Mouse (Mus musculus): Measurements from ENCODE around the gene Gstm7.
"Not testable (repeated sequence)": the region's sequence is repeated elsewhere in the genome, so short reads cannot be mapped to it uniquely, and the experiment has no call there.

Gstm7 gene

DNA sequence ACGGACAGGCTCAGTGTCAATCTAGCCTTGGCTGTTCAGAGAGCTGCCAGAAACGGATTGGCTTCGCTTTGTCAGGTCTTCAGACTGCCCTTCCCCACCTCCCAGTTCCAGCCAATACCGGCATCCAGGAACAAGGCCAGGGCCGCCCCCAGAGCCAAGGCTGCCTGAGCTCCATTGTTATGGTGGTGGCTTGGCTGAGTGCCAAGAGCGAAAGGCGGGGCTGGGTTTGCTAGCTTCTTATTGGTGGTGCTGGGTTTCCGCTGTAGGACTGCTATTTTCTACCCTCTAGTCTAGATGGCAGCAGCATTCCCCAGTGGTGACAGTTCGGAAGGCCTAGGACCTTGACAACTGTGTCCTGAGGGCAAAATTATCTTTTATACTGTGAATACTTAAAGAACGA is at the start of gene Gstm7:
Gstm7 (minus strand) TSS at position 148 of the 400 bp plus-strand sequence.
- DNase-seq (ENCODE audit: low spot score), result peak; percentile 98

DNA sequence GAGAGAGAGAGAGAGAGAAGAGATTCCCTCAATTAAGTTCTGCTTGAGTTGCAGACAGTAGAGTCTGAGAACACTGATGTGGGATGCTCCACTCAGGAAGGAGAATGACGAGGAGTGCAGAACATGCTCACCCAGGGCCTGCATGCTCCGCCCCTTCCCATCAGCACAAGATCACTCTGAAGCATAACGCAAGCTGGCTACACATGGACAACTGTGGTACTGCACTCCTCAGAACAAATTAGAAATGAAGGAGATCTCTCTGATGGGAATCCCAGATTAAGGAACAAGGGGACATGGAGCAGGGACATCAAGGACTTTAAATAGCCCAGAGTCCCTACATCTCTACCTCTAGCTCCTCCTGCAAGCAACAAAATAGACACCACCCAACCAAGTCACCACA is 49.6 kb upstream of the Gstm7 start:
- DNase-seq (ENCODE audit: low spot score), result no peak

DNA sequence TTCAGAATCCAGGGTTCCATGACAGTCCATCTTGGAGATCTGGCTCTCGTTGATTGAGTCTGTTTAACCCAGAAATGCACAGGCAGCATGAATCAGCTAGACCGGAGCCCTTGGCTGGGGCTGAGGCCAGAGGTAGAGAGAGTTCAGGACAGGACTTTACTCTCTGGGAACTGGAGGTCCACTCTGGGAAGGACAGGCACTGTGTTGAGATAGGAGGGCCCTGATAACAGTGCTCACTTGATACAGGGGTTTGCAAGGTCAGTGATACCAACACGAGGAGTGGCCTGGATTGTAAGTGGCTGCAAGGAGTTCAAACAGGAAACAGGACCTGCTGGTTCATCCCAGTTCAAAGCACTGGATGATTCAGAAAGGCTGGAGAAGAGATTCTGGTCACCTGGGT is 46.1 kb upstream of the Gstm7 start:
- DNase-seq (ENCODE audit: low spot score), result no peak

DNA sequence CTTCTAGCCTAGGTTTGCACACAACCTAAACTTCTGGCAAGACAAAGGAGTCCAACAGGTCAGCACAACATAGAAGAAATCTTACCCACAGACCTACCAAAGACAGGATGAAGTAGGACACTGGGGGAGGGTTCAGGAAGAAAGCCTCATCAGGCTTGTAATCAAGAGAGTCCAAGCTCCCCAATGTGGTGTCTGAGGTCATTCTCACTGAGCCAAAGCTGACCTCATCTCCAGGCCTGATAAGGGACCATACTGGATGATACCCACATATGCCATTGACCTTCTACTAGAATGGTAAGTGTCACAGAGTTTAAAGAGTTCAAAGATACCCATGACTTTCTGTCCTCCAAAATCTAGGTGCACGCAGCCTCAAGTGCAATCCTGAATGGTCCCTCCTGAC is 42.6 kb upstream of the Gstm7 start:
- no peak for DNase-seq (ENCODE audit: low spot score)

DNA sequence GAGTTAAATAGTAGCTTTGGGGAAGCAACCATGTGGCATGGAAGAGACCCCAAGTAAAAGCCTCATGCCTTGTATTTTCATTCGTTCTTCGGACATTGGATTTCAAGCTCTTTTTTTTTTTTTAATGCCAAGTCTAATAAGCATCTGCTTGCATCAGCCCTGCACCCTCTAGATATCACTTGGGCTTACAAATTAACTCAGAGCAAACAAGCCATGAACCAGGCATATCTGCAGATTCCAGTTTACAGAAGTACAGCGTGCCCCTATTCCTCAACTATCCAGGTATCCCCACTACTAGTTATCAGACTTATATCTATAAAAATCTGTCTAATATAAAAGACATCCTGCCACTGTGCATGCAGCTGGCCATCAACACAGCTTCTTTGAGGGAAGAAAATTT is 40.5 kb upstream of the Gstm7 start:
- DNase-seq (ENCODE audit: low spot score), result no peak

DNA sequence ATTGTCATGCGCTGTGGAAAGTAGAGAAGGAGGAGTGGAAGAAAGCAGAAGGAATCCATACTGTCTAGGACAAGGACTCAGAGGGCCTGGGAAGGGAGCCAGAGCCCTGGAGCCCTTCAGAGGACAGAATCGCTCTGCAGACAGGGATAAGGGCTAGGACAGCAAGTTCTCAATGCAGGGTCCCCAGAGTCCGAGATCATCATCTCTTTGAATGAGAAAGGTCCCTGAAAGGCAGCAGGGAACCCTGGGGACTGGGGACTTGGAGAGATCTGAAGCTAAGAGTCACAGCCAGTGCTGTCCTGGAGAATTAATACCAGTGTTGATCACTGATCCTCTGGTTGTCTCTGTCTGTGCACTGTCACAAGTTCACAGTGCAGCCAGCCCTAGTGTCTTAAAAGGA is 39.5 kb upstream of the Gstm7 start:
- not testable (repeated sequence) for DNase-seq (ENCODE audit: low spot score)

DNA sequence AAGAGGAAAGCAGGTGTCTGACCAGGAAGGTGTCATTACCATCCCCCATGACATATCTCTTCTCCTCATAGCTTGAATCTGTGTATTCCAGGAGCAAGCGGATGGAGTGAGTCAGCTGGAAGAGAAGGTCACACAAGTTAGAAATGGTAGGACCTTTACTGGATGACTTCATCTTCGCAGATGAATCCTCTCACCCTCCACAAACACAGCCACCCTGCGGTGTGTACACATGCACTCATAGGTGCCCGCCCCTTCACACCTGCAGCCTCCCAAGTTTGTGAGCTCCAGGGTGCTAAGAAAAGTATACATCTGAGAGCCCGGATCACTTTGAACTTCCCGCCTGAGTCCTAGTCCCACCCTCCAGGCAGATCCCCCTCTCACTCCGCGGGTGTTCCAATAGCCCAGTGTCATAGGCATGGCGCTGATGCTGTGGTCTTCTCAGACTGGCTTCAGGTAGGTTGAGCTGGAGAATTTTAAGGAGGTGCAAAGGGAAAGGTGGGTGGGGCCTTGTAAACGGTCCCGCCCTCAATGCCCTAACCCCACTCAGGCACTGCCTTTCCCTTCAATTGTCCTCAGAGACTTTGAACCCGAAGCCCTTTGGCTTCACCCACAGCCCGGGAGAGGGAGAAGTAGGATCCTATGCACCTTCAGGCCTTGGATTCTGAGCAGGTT is 37.2 kb upstream of the Gstm7 start, which contains the start of gene Gstm3:
Gstm3 (minus strand) TSS at position 560 of the 672 bp plus-strand sequence.
- no peak for DNase-seq (ENCODE audit: low spot score)

DNA sequence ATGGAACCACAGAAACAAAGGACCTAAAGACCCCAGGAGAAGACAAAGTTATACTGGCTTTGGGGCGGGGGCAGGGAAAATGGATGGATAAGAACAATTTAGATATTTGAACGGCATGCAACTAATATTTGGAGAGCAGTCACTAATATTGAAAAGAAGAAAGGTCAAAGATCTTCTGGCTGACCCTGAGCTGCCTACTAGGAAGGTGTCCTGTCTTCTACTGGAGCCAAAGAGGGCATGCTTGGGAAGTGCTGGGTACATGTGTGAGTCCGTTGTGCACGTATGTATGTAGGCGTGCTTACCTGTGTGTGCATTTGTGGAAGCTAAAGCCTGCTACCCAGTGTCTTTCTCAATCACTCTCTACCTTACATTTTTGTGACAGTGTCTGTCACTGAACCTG is 35.0 kb upstream of the Gstm7 start:
- no peak for DNase-seq (ENCODE audit: low spot score)

DNA sequence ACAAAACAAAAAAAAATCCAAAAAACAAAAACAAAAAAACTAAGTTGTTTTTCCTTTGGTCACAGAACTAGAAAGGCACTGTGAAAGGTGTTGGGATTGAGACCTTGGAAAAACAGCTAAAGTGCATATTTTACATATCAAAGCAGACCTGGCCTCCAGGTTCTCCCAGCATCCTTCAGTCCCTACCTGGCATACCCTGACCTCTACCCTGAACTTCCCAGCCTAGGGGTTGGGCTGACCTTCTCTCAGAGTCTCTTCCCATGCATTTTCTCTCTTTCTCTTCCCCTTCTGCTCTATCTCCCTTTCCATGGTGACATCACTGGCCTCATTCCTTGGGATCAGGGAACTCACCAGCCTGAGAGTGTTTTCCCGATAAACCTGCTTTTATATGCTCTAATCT is 34.0 kb upstream of the Gstm7 start:
- no peak for DNase-seq (ENCODE audit: low spot score)

DNA sequence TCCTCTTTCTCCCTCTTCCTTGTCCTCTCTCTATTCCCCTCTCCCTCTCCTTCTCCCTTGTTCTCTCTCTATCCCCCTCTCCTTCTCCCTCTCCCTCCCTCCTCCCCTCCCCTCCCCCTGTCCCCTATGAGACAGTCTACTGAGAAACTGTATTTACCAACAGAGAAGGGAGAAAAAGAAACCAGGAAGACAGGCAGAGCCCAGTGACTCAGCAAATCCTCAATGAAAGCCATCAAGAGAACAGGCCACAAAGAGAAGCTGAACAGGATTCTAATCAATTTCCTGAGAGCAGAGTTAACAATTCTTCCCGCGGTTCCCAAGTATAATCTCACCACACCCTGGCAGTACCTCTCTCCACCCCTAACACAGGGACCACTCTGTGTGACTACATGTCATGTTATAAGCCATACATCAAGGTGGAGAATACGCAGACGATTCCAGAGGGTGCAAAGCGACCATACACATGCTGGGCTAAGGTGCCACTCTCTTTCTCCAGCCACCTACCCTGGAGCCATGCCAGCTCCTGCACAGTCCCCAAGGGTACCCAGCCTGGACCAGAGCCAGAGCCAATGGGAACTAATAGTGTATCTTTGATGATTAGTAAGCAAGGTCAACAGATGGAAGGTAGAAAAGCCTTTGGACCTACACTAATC is 33.2 kb upstream of the Gstm7 start:
- DNase-seq (ENCODE audit: low spot score), result no peak

DNA sequence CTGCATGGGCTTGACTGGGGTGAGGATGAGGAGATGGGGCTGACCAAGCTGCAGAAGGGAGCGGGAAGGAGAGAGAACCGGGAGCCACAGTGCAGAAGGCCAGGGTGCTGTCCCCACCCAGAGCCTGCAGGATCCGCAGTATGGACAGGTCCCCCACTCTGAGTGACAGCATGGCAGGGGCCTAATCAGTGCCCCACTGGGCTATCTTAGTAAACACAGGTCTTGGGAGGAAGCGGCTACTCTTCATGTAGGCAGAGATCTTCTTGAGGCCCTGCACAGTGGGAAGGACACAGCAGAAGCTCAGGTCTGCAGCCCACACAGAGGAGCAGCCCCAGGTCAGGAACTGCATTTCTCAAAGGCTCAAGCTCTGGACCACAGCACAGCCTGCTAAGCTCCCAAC is 32.4 kb upstream of the Gstm7 start:
- no peak for DNase-seq (ENCODE audit: low spot score)

DNA sequence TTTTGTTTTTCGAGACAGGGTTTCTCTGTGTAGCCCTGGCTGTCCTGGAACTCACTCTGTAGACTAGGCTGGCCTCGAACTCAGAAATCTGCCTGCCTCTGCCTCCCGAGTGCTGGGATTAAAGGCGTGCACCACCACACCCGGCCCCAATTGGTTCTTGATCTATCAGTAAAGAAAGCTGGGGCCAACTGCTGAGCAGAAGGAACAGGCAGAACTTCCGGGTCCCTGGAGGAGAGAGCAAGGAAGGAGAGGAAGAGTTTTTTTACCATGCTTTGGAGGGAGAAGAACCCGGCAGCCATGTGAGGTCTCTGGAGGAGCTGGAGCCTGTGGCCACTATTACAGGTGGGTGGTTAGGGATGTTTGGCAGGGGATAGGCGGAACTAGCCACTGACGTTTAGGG is 23.6 kb upstream of the Gstm7 start:
- DNase-seq (ENCODE audit: low spot score), result not testable (repeated sequence)

DNA sequence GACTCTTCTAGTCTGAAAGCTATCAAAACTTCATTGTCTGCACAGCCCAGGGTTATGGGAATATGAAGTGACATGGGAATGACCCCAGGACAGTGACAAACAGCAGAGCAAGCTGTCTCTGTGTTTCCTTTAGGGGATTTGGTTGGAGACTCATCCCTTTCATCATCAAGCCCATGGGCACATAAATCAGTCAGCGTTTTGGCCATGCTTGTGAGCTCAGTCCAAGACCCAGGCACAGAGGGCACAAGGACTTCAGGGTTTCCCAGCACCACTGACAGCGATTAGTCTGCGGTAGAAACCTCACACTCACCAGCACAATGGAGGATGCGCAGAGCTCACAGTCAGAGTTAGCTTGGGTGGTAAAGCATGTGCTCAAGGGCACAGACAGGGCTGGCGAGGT is 22.3 kb upstream of the Gstm7 start:
- no peak for DNase-seq (ENCODE audit: low spot score)

DNA sequence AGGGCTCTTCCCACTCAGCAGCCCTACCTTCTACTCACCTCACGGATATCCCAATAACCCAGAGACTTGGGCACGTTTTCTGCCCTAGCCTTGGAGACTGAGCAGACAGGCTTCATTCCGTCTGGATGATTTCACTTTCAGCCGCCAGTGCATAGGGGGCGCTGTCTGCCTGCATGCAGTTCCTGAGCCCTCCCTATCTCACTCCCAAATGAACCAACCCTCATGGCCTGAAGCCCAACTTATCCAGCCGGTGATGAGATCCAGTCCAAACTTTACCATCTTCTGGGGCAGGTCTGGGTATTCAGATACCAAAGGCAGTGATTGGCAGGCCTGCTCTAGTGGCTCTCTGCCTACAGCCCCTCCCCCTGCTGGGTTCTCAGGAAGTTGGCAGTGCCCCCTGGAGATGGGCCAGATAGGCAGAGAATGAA is 21.7 kb upstream of the Gstm7 start:
- DNase-seq (ENCODE audit: low spot score), result peak; percentile 48

DNA sequence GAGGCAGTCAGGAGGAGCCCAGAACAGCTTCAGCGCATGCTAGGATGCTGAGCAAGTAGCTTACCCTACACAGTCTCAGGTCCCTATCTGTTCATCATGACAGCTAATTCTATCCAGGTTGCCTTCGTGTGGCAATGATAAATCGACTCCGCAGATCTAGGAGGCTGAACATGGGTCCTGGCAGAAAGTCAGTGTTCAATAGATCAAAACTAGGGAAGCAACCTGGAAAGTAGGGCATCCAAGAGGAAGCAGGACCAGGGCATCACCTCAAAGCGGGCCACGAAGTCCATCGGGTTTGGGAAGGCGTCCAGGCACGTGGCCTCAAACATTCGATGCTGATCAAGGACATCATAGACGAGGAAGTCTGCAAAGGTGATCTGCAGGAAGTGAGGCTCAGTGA is 18.9 kb upstream of the Gstm7 start:
- no peak for DNase-seq (ENCODE audit: low spot score)

DNA sequence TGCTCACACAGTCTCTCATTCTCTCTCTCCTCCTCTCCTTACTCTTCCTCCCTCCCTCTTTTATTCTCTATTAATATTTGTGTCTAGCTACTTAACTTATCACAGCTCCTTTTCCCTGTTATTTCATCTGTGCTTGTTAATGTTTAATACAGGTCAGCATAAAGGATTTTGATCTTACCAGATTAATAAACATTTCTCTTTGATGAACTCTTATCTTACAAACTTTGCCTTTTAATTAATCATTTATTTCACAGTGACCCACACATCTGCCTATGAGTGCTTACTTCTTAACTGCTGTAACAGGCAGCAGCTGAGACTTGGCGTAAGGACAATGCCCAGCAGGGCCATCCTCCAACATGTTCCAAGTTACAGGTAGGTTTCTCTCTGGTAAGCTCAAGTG is 17.8 kb upstream of the Gstm7 start:
- not testable (repeated sequence) for DNase-seq (ENCODE audit: low spot score)

DNA sequence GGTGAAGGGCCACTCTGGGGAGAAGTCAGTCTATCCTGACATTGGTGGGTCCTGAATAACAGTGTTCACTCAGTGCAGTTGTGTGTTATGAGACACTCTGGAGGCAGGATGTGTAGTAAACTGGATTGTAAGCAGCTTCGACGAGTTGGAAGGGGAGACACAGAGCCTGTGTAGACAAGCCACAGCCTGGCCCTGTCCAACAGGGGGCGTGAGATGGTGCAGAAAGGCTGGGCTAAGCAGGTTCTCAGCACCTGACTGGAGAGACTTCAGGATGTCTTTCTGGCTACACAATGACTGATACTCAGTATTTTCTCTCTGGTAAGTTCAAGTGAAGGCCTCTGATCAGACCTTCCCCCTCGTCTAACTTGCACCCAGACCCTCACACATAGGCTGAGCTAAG is 14.1 kb upstream of the Gstm7 start:
- DNase-seq (ENCODE audit: low spot score), result no peak

DNA sequence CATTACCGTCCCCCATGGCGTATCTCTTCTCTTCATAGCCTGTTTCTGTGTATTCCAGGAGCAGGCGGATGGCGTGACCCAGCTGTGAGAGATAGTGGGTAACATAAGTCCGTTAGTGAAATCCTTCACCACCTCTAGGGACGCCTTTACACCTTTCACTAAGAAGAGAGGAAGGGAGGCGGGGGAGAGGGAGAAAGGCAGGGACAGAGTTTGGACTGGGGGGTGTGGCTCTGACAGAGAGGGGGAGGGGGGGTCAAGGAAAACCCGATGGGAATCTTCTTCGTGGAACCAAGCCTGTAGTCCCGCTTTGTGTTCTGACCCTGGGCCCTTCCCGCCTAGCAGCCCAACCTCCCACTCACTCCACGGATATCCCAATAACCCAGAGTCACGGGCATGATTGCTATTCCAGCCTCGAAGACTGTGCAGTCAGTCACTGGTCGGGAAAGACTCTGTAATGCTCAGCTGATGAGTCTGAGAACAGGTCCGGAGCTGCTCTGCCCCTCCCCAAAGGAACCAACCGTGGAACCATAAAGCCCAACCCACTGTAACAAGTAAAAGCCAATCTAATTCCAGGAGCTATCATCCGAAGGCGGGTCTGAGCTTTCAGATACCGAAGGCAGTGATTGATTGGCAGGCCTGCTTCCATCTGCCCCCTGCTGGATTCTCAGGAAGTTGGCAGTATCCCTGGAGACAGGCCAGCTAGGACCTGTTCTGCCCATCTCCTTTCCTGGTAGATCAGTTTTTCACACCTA is 11.8 kb upstream of the Gstm7 start, which contains the start of gene Gstm6:
Gstm6 (minus strand) TSS at position 511 of the 752 bp plus-strand sequence.
- peak; percentile 78 for DNase-seq (ENCODE audit: low spot score)

DNA sequence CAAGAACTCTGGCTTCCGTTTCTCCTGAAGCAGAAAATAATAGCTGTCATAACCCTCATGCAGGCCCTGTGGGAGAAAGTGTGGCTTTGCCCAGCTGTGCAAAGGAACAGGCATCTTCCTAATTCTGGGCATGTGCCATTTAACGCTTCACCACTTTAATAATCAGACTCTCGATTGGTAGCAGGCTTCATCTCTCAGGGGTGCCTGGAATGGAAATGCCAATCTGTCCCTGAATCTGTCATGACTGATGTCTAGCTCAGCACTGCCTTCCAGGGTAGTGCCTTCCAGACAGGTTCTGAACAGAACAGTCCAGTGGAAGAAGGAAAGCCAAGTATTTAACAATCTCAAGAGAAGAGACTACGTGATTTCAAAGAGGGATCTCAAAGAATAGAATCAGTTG is 9.6 kb upstream of the Gstm7 start:
- no peak for DNase-seq (ENCODE audit: low spot score)

DNA sequence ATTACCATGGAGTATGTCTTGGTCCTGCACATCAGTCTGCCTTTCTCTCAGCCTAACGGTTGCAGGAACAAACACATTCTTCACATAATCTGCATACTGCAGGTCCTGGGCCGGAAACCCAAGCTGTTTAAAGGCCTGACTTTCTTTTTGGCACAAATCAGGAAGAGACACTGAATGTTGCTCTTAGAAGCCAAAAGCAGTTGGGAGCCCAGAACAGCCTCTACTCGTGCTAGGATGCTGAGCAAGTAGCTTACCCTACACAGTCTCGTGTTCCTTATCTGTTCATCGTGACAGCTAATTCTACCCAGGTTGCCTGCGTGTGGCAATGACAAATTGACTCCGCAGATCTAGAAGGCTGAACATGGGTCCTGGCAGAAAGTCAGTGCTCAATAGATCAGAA is 8.9 kb upstream of the Gstm7 start:
- DNase-seq (ENCODE audit: low spot score), result no peak

DNA sequence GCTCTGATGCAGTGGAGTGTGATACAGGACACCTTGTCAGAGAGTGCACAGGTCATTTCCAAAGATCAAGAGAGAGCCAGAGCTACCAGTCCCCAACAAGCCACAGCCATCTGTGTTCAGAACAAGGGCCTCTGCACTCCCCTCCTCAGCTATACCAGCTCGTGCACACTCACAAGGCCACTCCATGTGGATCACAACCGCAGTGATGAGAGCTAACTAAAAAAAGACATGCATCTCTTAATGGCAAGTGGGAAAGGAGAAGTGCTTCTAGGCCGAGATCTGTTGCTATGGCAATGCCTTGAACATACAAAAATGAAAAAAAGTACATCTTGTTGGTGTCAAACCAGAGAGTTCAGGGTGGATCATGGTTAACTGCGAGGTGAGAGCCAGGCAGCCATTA is 8.2 kb upstream of the Gstm7 start:
- DNase-seq (ENCODE audit: low spot score), result no peak

DNA sequence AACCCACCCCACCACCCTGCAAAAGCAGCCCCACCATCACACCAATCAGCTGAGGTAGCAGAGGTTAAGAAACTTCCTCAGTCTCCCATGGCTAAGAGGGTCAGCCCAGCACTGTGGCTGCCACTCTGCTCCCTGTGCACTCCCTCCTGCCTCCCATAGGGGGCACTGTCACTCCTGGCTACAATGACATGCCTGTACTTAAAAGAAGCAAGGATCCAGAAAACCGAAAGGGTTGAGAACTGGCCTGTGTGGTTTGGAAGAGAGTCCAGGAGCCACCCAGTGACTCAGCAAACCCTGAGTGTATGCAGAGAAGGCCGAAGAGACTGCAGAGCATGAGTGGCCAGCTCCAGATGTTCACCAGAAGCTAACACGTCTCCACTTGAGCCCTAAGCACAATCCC is 7.8 kb upstream of the Gstm7 start:
- DNase-seq (ENCODE audit: low spot score), result peak; percentile 73

DNA sequence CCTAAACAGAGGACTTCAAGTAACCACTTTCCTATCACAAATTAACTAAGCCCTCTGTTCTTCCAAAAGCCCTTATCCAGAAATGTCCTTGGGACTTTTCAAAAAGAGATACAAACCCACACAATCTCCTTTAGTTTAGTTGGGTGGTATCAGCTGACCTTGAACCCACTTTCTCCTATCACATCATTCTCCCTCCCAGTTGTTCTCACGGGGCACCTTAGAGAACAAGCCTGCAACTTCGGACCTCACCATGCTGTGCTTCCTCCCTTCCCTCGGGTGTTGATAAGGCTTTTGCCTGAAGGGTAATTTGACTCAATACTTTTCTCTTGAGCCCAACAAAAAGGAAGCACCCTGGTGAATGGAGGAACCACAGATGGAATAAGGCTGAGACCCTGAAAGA is 4.3 kb upstream of the Gstm7 start:
- DNase-seq (ENCODE audit: low spot score), result no peak
